Mouse (Mus musculus) lung, postnatal 0 days (tissue): Measurements from ENCODE around the gene Trio.

Source experiments
- CTCF ChIP-seq: IDR thresholded peaks from 2 replicates; pipeline ENCODE4 v1.5.1; 2016; ENCODE audit warnings: antibody characterized with exemption, mild to moderate bottlenecking
- EP300 ChIP-seq: IDR thresholded peaks from 2 replicates; pipeline ENCODE4 v1.6.1; 2016; ENCODE audit warnings: antibody characterized with exemption, mild to moderate bottlenecking, control low read depth

- TF ChIP-seq CTCF, result no peak
- no peak for TF ChIP-seq EP300
These were observed 167.3 kb downstream of the Trio start for GRCm38 (mm10) chr15:27858179-27858819.
